Mouse (Mus musculus): ENCODE data around the gene Itga11. TPM values are rescaled to one million over a fixed set of nuclear protein-coding genes. Genes with fewer than 3 reads are reported as not detected.

Gene Itga11
- polyA plus RNA-seq (2012; ENCODE audit: insufficient read depth, low replicate concordance) = 0.65 and 2.7 TPM in 2 replicates

DNA sequence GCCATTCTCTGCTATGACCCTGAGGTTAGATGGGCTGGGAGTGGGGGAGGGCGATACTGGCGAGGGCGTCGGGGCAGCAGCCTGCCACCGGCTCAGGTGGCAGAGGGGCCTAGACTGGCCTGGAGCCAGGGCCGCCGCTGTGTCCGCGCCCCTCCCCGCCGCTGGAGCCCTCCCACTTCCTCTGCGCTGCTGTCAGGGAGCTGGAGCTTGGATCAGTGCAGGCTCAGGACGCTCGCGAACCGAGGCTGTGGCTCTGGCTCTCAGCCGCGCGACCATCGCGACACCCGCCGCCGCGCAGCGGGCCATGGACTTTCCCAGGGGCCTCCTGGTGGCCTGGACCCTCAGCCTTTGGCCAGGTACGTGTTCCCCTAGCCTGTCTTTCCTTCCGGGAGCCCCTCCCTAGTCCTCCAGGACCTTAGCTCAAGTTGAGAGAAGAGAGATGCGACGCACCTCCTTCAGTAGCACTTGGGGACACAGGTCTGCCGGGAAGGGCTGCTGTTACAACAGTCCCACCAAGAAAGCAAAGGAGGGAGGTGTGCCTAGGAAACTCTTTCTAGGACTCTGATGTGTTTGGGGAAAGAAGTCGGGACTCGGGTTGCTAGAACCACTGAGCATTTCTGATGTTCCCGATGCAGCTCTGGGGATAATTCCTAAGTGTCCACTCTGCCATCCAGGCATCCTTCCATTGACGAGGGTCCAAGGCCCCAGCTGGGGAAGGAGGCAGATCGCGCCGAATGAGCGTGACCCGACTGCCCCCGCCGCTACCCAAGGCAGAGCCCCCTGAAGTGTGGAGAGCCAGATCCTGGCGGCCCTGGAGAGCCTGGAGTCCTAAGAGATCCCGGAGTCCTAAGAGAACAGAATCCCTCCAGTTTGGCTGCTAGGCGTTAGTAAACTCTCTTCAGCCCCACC lies at the start of gene Itga11:
Gene Itga11, plus strand, starts transcription at position 186 of the 909 bp plus-strand sequence.
- Histone ChIP-seq H3K36me3 (replicated peaks; ENCODE audit: low read length) (no peaks in the 10 kb centered on the region), H3K9me3 (no peaks in the 10 kb centered on the region), H3K4me3 (replicated peaks) (peak within 1 kb of the TSS; percentile 90)

DNA sequence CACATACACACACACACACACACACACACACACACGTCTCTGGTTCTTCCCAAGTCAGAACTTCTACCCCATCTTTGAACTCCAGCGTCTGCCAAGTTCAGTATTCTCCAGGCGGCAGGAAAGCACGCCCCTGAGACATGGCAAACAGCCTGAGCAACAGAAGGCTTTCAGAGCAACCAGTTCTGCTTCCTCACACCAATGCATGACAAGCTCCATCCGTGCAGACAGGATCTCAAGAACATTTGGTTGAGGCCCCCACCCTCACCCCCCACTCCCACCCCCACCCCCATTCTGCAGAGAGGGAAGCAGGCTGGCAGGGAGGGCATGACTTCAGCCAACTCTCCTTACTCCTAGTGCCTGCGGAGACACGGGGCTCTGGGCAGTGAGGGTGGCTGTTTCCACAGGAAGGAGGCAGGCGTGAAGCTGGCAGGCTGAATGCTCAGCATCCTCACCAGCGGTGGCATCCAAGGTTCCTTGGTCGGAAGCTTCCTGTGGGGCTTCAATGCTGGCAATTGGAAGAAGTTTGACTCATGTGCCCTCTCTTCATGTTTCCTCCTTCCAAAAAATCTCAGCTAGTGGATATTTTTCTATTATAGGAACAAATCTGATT lies 46.9 kb upstream of the Itga11 start:
- no peaks in the 10 kb centered on the region for H3K4me1 ChIP-seq
- H3K9me3 ChIP-seq = peaks cover 16% of the 10 kb centered on the region
- TF ChIP-seq FLI1 (IDR thresholded peaks at IDR 0.05; ENCODE audit: low read length) (no peak), GATA1 (IDR thresholded peaks at IDR 0.05; ENCODE audit: borderline replicate concordance, low read length) (no peak)
- H3K36me3 ChIP-seq (replicated peaks; ENCODE audit: low read length) = no peaks in the 10 kb centered on the region
- peaks cover 39% of the 10 kb centered on the region for H3K27me3 ChIP-seq (replicated peaks)
- peak overlapping the region; percentile 53 for H3K4me3 ChIP-seq (replicated peaks)

More for the DNA sequence above, at the start of gene Itga11:
- TF ChIP-seq FLI1 (IDR thresholded peaks at IDR 0.05; ENCODE audit: low read length) (no peak), GATA1 (IDR thresholded peaks at IDR 0.05; ENCODE audit: borderline replicate concordance, low read length) (no peak)
- peaks cover 82% of the 10 kb centered on the region for H3K27me3 ChIP-seq (replicated peaks)
- peaks cover 34% of the 10 kb centered on the region for H3K4me1 ChIP-seq

DNA sequence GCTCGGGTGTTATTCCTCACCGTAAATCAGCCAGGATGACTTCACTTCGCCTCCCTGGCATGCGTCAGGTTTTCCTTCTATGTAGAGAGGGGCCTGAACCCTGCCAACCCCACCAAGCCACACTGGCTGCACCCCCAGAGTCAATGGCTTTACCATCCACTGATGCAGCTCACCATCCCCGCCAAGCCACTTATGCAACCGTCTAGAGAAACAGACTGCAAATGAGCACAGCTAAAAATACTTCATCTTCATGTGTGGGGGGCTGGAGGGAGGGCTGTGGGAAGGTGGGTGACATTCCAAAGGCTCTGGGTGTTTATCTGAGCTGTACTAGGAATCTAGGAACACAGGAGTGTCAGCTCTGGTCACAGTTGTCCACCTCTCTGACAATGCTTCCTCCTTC lies 45.2 kb upstream of the Itga11 start:
- TF ChIP-seq GATA1 (IDR thresholded peaks at IDR 0.05; ENCODE audit: borderline replicate concordance, low read length) = no peak
- TF ChIP-seq FLI1 (IDR thresholded peaks at IDR 0.05; ENCODE audit: low read length) = no peak
- H3K36me3 ChIP-seq (replicated peaks; ENCODE audit: low read length) = no peaks in the 10 kb centered on the region
- peaks cover 39% of the 10 kb centered on the region for H3K27me3 ChIP-seq (replicated peaks)
- H3K9me3 ChIP-seq = peaks cover 16% of the 10 kb centered on the region
- no peaks in the 10 kb centered on the region for H3K4me1 ChIP-seq
- no peak overlapping the region for H3K4me3 ChIP-seq (replicated peaks)

DNA sequence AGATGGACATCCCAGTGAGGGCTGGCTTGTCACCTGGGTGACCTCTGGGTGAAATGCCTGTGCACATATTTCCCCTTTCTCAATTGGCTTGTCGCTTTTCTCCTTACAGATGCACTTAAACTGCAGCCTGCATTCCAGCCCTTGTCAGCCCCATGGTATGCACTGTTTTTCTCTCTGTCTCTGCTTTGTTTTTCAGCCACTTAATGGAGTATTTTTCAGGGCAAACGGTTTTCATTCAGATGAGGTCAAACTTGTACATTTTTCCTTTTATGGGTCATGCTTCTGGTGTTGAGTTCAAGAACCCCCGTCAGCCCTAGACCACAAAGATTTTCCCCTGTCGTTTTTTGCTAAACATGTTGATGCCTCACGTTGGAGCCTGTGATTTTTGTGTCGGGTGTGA lies 39.6 kb upstream of the Itga11 start:
- no peaks in the 10 kb centered on the region for H3K9me3 ChIP-seq
- TF ChIP-seq FLI1 (IDR thresholded peaks at IDR 0.05; ENCODE audit: low read length) = no peak
- TF ChIP-seq GATA1 (IDR thresholded peaks at IDR 0.05; ENCODE audit: borderline replicate concordance, low read length) = no peak
- H3K4me1 ChIP-seq = no peaks in the 10 kb centered on the region
- H3K4me3 ChIP-seq (replicated peaks) = no peak overlapping the region
- no peaks in the 10 kb centered on the region for H3K36me3 ChIP-seq (replicated peaks; ENCODE audit: low read length)
- H3K27me3 ChIP-seq (replicated peaks) = peaks cover 28% of the 10 kb centered on the region

DNA sequence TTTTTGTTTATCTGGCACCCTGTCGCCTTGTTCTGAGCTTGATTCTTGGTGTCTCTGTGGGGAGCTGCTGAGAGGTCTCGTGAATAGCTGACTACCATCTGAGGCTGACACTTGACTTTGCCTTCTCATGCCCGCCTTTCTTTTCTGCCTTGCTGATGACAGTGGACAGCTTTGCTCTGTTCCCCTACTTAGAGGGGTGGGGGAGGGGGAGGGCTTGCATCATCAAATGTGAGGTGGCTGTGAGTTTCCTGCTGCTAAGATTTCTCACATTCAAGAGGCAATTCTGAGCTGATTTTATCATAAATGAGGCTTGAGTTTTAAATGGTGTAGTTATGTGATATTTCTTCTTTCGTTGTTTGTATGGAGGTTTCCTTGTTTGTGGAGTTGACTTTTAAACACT lies 37.9 kb upstream of the Itga11 start:
- Histone ChIP-seq H3K36me3 (replicated peaks; ENCODE audit: low read length) (no peaks in the 10 kb centered on the region), H3K4me3 (replicated peaks) (no peak overlapping the region), H3K27me3 (replicated peaks) (peaks cover 33% of the 10 kb centered on the region), H3K9me3 (no peaks in the 10 kb centered on the region), H3K4me1 (no peaks in the 10 kb centered on the region)
- TF ChIP-seq FLI1 (IDR thresholded peaks at IDR 0.05; ENCODE audit: low read length) = no peak
- no peak for TF ChIP-seq GATA1 (IDR thresholded peaks at IDR 0.05; ENCODE audit: borderline replicate concordance, low read length)

DNA sequence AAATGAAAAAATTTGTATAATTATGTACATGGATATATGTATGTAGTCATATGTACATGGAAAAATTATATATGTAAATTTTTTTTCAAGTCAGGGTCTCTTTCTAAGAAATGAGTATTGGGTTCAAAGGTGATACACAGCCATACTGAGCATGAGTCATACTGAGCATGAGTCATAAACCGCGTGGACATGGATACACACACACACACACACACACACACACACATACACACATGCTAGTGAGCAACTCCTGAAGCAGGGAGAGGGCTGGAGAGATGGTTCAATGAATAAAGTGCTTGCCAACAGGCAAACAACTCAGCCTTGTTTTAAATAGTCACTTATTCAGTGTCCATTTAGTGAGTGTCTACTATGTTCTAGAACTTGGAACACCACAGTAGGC lies 37.4 kb upstream of the Itga11 start:
- no peak overlapping the region for H3K4me3 ChIP-seq (replicated peaks)
- TF ChIP-seq FLI1 (IDR thresholded peaks at IDR 0.05; ENCODE audit: low read length) (no peak), GATA1 (IDR thresholded peaks at IDR 0.05; ENCODE audit: borderline replicate concordance, low read length) (no peak)

DNA sequence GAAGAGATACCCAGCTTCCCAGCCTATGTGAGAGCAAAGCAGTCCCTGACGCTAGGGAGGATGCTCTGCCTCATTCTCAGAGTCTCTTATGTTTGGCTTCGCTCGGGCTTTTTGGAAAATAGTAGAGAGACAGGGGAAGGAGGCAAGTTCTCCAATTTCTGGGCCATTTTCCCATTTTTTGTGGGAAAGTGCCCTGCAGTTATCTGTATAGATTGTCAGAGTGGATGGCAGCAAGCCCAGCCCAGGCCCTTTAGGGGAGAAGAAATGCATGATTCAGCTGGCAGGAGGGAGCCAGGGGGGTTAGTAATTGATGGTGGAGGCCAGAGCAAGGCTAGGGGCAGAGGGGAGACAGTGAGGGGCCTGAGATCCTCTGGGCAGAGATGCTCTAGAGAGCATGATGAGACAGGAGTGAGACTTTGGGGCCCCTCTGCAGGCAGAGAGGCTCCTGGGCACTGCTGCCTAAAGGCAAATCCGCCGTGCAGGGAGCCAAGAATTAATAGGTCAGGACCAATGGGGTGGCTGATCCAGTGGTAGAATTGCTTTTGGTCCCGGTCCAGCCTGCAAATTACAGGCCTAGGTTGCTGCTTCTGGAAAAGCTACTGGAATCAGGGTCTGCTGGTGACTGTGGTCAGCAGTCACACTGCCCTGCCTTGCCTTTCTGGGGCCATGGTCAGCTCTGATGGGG lies 31.8 kb upstream of the Itga11 start:
- no peak overlapping the region for H3K4me3 ChIP-seq (replicated peaks)
- TF ChIP-seq FLI1 (IDR thresholded peaks at IDR 0.05; ENCODE audit: low read length) (no peak), GATA1 (IDR thresholded peaks at IDR 0.05; ENCODE audit: borderline replicate concordance, low read length) (no peak)
- peaks cover 42% of the 10 kb centered on the region for H3K27me3 ChIP-seq (replicated peaks)
- no peaks in the 10 kb centered on the region for H3K9me3 ChIP-seq
- H3K4me1 ChIP-seq = peaks cover 13% of the 10 kb centered on the region
- H3K36me3 ChIP-seq (replicated peaks; ENCODE audit: low read length) = no peaks in the 10 kb centered on the region

More for the DNA sequence above, 37.4 kb upstream of the Itga11 start:
- H3K4me1 ChIP-seq = peaks cover under 1% of the 10 kb centered on the region; the same call in 1 of the 2 replicates
- peaks cover 38% of the 10 kb centered on the region for H3K27me3 ChIP-seq (replicated peaks)
- H3K9me3 ChIP-seq = no peaks in the 10 kb centered on the region
- no peaks in the 10 kb centered on the region for H3K36me3 ChIP-seq (replicated peaks; ENCODE audit: low read length)

DNA sequence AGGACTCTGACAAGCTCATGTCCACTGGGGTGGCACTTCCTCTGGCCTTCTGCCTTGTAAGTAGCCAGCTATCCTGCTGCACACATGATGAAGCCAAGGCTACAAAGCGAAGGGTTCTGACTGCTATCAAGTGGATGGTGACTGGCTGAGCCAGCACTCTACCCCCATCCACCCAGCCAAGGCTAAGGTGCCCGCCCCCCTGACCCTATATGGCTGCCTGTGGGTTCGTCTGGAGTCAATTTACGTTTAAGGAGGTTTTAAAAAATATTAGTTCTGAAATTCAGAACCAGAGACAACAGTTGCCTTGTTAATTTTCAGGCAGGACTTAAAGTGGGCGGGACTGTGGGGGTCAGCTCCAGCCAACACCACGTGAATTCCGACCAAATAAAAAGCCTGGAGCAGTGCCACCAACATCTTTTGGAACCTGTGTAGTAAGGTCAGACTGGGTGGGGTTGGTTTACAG lies 30.9 kb upstream of the Itga11 start:
- H3K36me3 ChIP-seq (replicated peaks; ENCODE audit: low read length) = no peaks in the 10 kb centered on the region
- H3K27me3 ChIP-seq (replicated peaks) = peaks cover 33% of the 10 kb centered on the region

DNA sequence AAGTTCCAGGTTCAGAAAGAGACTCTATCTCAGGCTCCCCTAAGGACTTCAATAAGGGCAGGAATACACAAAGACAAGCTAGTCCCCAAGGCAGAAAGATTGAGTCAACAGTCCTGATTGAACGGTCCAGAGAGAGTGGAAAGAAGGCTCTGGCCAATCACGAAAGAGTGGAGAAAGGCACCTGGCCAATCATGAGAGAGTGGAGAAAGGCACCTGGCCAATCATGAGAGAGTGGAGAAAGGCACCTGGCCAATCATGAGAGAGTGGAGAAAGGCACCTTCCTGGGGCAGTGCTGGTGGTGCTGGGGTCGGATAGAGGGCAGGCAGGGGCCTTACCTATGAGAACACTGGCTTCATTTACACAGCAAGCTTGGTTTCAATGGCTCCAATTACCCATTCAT lies 28.2 kb upstream of the Itga11 start:
- no peaks in the 10 kb centered on the region for H3K36me3 ChIP-seq (replicated peaks; ENCODE audit: low read length)
- H3K4me1 ChIP-seq = peaks cover 13% of the 10 kb centered on the region
- no peak for TF ChIP-seq FLI1 (IDR thresholded peaks at IDR 0.05; ENCODE audit: low read length)
- H3K4me3 ChIP-seq (replicated peaks) = no peak overlapping the region
- no peaks in the 10 kb centered on the region for H3K9me3 ChIP-seq
- H3K27me3 ChIP-seq (replicated peaks) = peaks cover 38% of the 10 kb centered on the region

More for the DNA sequence above, 30.9 kb upstream of the Itga11 start:
- Histone ChIP-seq H3K4me1 (peaks cover 13% of the 10 kb centered on the region), H3K9me3 (no peaks in the 10 kb centered on the region), H3K4me3 (replicated peaks) (no peak overlapping the region)
- TF ChIP-seq GATA1 (IDR thresholded peaks at IDR 0.05; ENCODE audit: borderline replicate concordance, low read length) (no peak), FLI1 (IDR thresholded peaks at IDR 0.05; ENCODE audit: low read length) (no peak)

Measured in megakaryocyte, embryonic 14.5 days (primary cell).